Mouse (Mus musculus) heart, postnatal 0 days (tissue): ENCODE results near the gene Rufy1.

Source experiments
- CTCF ChIP-seq: IDR thresholded peaks from 2 replicates; pipeline ENCODE4 v1.5.1; 2016; ENCODE audit warnings: antibody characterized with exemption, control low read depth, low read depth
- EP300 ChIP-seq: IDR thresholded peaks from 2 replicates; pipeline ENCODE4 v1.6.1; 2016; ENCODE audit warnings: antibody characterized with exemption, low read depth

- TF ChIP-seq CTCF (no peak), EP300 (no peak)
Observed at GRCm38 (mm10) chr11:50394731-50395130, 36.2 kb downstream of the Rufy1 start.
